Mouse (Mus musculus): ENCODE data around the gene Gm43517.

DNA sequence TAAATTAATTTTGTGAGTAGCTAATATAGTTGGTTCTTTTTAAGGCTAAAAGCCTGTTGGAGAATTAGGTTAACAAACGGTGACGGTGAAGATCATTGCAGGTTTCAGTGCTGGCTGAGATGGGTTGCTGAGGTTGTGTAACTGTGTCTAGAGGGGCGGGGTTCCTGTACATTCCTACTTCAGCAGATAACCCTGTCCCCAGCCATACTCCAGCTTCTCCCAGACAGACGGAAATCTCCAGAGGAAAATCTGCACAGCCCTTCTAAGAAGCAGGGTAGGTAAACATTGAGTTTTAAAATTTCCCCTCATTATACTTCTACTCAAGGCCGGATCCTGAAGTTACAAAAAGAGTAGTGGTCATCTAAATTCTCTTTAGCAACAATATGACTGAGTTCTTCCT, 4.7 kb downstream of the Gm43517 start:
- TF ChIP-seq CTCF (IDR thresholded peaks at IDR 0.05; ENCODE audit: low read depth, low read length), result no peak
- TF ChIP-seq POLR2A (IDR thresholded peaks at IDR 0.05; ENCODE audit: insufficient read depth, low read length), result no peak
- TF ChIP-seq EP300 (IDR thresholded peaks at IDR 0.05; ENCODE audit: insufficient read depth, low read depth, low read length), result no peak

Data from ES-Bruce4 (cell line).